Mouse (Mus musculus) MEL (cell line): ENCODE data around the gene Fyn. TPM values are rescaled to one million over a fixed set of nuclear protein-coding genes. Genes with fewer than 3 reads are reported as not detected.

Source experiments
- DNase-seq: peaks from one replicate; pipeline ENCODE4 v3.0.0; 2011; ENCODE audit warnings: low read depth, low spot score
- H3K27ac ChIP-seq: 2 replicates; pipeline ENCODE4 v1.5.1; 2012; ENCODE audit warnings: low read depth, mild to moderate bottlenecking, control low read depth, low read length, moderate library complexity; ENCODE audit not compliant: control insufficient read depth
- H3K27me3 ChIP-seq, 2 experiments: fragments of 150-350 bp in 1 of 2; sonication (generic) in 1 of 2; 2 replicates each; pipeline ENCODE4 v1.6.1; 2012; ENCODE audit warnings: low read length in 2 of 2, mild to moderate bottlenecking in 2 of 2, improper control_type of control experiment in 1 of 2, moderate library complexity in 1 of 2; ENCODE audit not compliant: insufficient read depth in 2 of 2, control insufficient read depth in 1 of 2
- H3K36me3 ChIP-seq, 2 experiments: 2 replicates each; pipeline ENCODE4 v1.6.1; 2012 to 2014; ENCODE audit warnings: low read length in 2 of 2, improper control_type of control experiment in 1 of 2, inconsistent platforms in 1 of 2, mild to moderate bottlenecking in 1 of 2; ENCODE audit not compliant: insufficient read depth in 2 of 2, control insufficient read depth in 1 of 2
- H3K4me1 ChIP-seq, 2 experiments: fragments of 150-350 bp in 1 of 2; sonication (generic) in 1 of 2; 2 replicates each; pipeline ENCODE4 v1.6.1; 2012; ENCODE audit warnings: low read length in 2 of 2, improper control_type of control experiment in 1 of 2, mild to moderate bottlenecking in 1 of 2; ENCODE audit not compliant: insufficient read depth in 2 of 2, control insufficient read depth in 1 of 2
- H3K4me3 ChIP-seq, 2 experiments: fragments of 150-350 bp in 1 of 2; sonication (generic) in 1 of 2; 2 replicates each; pipeline ENCODE4 v1.5.1; 2012; ENCODE audit warnings: low read depth in 2 of 2, low read length in 2 of 2, mild to moderate bottlenecking in 2 of 2, moderate library complexity in 2 of 2, control low read depth in 1 of 2, improper control_type of control experiment in 1 of 2; ENCODE audit not compliant: control insufficient read depth in 1 of 2, insufficient read depth in 1 of 2
- H3K79me2 ChIP-seq: 2 replicates; pipeline ENCODE4 v1.6.1; 2012; ENCODE audit warnings: mild to moderate bottlenecking, low read length, moderate library complexity; ENCODE audit not compliant: control insufficient read depth, poor library complexity, insufficient read depth
- H3K9ac ChIP-seq: 2 replicates; pipeline ENCODE4 v1.6.1; 2012; ENCODE audit warnings: low read depth, mild to moderate bottlenecking, control low read depth, low read length, moderate library complexity; ENCODE audit not compliant: control insufficient read depth, poor library complexity, severe bottlenecking
- H3K9me3 ChIP-seq: fragments of 150-350 bp; sonication (generic); replicated peaks from 2 replicates; pipeline ENCODE4 v1.6.1; 2012; ENCODE audit warnings: mild to moderate bottlenecking, low read length, improper control_type of control experiment, moderate library complexity; ENCODE audit not compliant: insufficient read depth
- CHD2 ChIP-seq: IDR thresholded peaks from 2 replicates; pipeline ENCODE4 v1.6.1; 2011; ENCODE audit warnings: low read length, improper control_type of control experiment
- CTCF ChIP-seq, 3 experiments: IDR thresholded peaks in 2 of 3; conservative IDR thresholded peaks in 1 of 3; 2 replicates each; pipeline ENCODE4 v1.5.1; 2011 to 2012; ENCODE audit warnings: low read length in 3 of 3, low read depth in 2 of 3, mild to moderate bottlenecking in 2 of 3, improper control_type of control experiment in 1 of 3, inconsistent platforms in 1 of 3, mixed read lengths in 1 of 3, moderate library complexity in 1 of 3; ENCODE audit not compliant: control insufficient read depth in 1 of 3, insufficient read depth in 1 of 3, poor library complexity in 1 of 3, severe bottlenecking in 1 of 3
- E2F4 ChIP-seq: IDR thresholded peaks from 2 replicates; pipeline ENCODE4 v1.6.1; 2011; ENCODE audit warnings: low read depth, low read length, improper control_type of control experiment, borderline replicate concordance
- ELF1 ChIP-seq: IDR thresholded peaks from 2 replicates; pipeline ENCODE4 v1.6.1; 2014; ENCODE audit warnings: low read depth, mild to moderate bottlenecking, inconsistent platforms, low read length, improper control_type of control experiment, moderate library complexity
- EP300 ChIP-seq, 2 experiments: IDR thresholded peaks; 2 replicates each; pipeline ENCODE4 v1.6.1; 2011; ENCODE audit warnings: improper control_type of control experiment in 2 of 2, low read length in 2 of 2, low read depth in 1 of 2, mild to moderate bottlenecking in 1 of 2
- GABPA ChIP-seq: IDR thresholded peaks from 2 replicates; pipeline ENCODE4 v1.6.1; 2012; ENCODE audit warnings: low read depth, mild to moderate bottlenecking, inconsistent platforms, low read length, improper control_type of control experiment, moderate library complexity
- HCFC1 ChIP-seq: IDR thresholded peaks from 2 replicates; pipeline ENCODE4 v1.6.1; 2012; ENCODE audit warnings: low read depth, mild to moderate bottlenecking, inconsistent platforms, low read length, improper control_type of control experiment, moderate library complexity
- MAFK ChIP-seq: IDR thresholded peaks from 2 replicates; pipeline ENCODE4 v1.6.1; 2011; ENCODE audit warnings: low read depth, mild to moderate bottlenecking, low read length, improper control_type of control experiment, borderline replicate concordance
- MAX ChIP-seq: IDR thresholded peaks from 2 replicates; pipeline ENCODE4 v1.6.1; 2011; ENCODE audit warnings: low read length, improper control_type of control experiment
- MEF2A ChIP-seq: IDR thresholded peaks from 2 replicates; pipeline ENCODE4 v1.6.1; 2014; ENCODE audit warnings: low read depth, mild to moderate bottlenecking, inconsistent platforms, low read length, improper control_type of control experiment; ENCODE audit not compliant: poor library complexity, insufficient replicate concordance, severe bottlenecking; ENCODE audit errors: extremely low read depth
- MYC ChIP-seq: IDR thresholded peaks from 2 replicates; pipeline ENCODE4 v1.6.1; 2011; ENCODE audit warnings: low read depth, mild to moderate bottlenecking, low read length, improper control_type of control experiment, moderate library complexity
- NRF1 ChIP-seq: IDR thresholded peaks from 2 replicates; pipeline ENCODE4 v1.6.1; 2014; ENCODE audit warnings: low read depth, mild to moderate bottlenecking, inconsistent platforms, low read length, improper control_type of control experiment, moderate library complexity; ENCODE audit not compliant: poor library complexity, insufficient read depth, severe bottlenecking
- POLR2AphosphoS5 ChIP-seq: IDR thresholded peaks from 2 replicates; pipeline ENCODE4 v1.6.1; 2012; ENCODE audit warnings: low read depth, borderline replicate concordance, mild to moderate bottlenecking, inconsistent platforms, low read length, moderate library complexity, mixed read lengths
- RAD21 ChIP-seq: IDR thresholded peaks from 2 replicates; pipeline ENCODE4 v1.6.1; 2011; ENCODE audit warnings: mild to moderate bottlenecking, low read depth, low read length, improper control_type of control experiment
- TAL1 ChIP-seq: IDR thresholded peaks from 2 replicates; pipeline ENCODE4 v1.6.1; 2012; ENCODE audit warnings: mild to moderate bottlenecking, inconsistent platforms, low read length, moderate library complexity, mixed read lengths
- TBP ChIP-seq: IDR thresholded peaks from 2 replicates; pipeline ENCODE4 v1.8.0; 2011; ENCODE audit warnings: low read depth, low read length, improper control_type of control experiment
- USF2 ChIP-seq, 2 experiments: IDR thresholded peaks; 2 replicates each; pipeline ENCODE4 v1.6.1; 2011 to 2012; ENCODE audit warnings: improper control_type of control experiment in 2 of 2, low read length in 2 of 2, borderline replicate concordance in 1 of 2, inconsistent platforms in 1 of 2, low read depth in 1 of 2, mild to moderate bottlenecking in 1 of 2; ENCODE audit not compliant: insufficient read depth in 1 of 2
- ZC3H11A ChIP-seq: IDR thresholded peaks from 2 replicates; pipeline ENCODE4 v1.6.1; 2012; ENCODE audit warnings: low read depth, mild to moderate bottlenecking, inconsistent platforms, low read length, improper control_type of control experiment
- ZKSCAN1 ChIP-seq: IDR thresholded peaks from 2 replicates; pipeline ENCODE4 v1.6.1; 2012; ENCODE audit warnings: low read depth, mild to moderate bottlenecking, inconsistent platforms, low read length, improper control_type of control experiment, moderate library complexity
- ZNF384 ChIP-seq: IDR thresholded peaks from 2 replicates; pipeline ENCODE4 v1.6.1; 2012; ENCODE audit warnings: low read depth, mild to moderate bottlenecking, inconsistent platforms, low read length, improper control_type of control experiment
- polyA plus RNA-seq, 2 experiments: library from polyadenylated mRNA; stranded (reverse) in 1 of 2; unstranded in 1 of 2; fragments of >175 nt in 1 of 2; fragments of >200 nt in 1 of 2; gene quantifications; 2 replicates each; pipeline versions ENCODE4 v1.2.1 to v1.2.4; 2012; ENCODE audit warnings: low replicate concordance in 2 of 2, low read depth in 1 of 2; ENCODE audit not compliant: insufficient read length in 2 of 2, insufficient read depth in 1 of 2, missing spikeins in 1 of 2
- total RNA-seq: library from RNA; depleted of rRNA; stranded (reverse); fragments of 300-350 nt; gene quantifications from 2 replicates; pipeline ENCODE4 v1.2.3, GENCODE M21; 2012

The Fyn gene
- total and polyA plus RNA-seq, 3 experiments, result 0.03 TPM; not detected in 2

- Histone ChIP-seq H3K4me3 (no peak overlapping the region), H3K79me2 (no peaks in the 10 kb centered on the region), H3K9ac (no peak overlapping the region), H3K4me1 (no peaks in the 10 kb centered on the region), H3K36me3 (no peaks in the 10 kb centered on the region), H3K27me3 (no peaks in the 10 kb centered on the region), H3K27ac (no peak overlapping the region), H3K9me3 (no peaks in the 10 kb centered on the region)
- no peak for DNase-seq
- no peak for TF ChIP-seq TAL1
- TF ChIP-seq MYC, result no peak
- no peak for TF ChIP-seq RAD21
- TF ChIP-seq GABPA, result no peak
- no peak for TF ChIP-seq ZC3H11A
- TF ChIP-seq HCFC1, result no peak
- TF ChIP-seq CHD2, result no peak
- TF ChIP-seq CTCF (IDR thresholded peaks at IDR 0.05 in 2 of 3, conservative IDR thresholded peaks at IDR 0.05 in 1 of 3; ENCODE audit: control insufficient read depth in 1 of 3, insufficient read depth in 1 of 3, low read depth in 2 of 3, low read length in 3 of 3, poor library complexity in 1 of 3, severe bottlenecking in 1 of 3), result no peak
- TF ChIP-seq USF2 (IDR thresholded peaks at IDR 0.05; ENCODE audit: borderline replicate concordance in 1 of 2, insufficient read depth in 1 of 2, low read depth in 1 of 2, low read length in 2 of 2), result no peak
- TF ChIP-seq TBP, result no peak
- TF ChIP-seq MEF2A, result no peak
- no peak for TF ChIP-seq POLR2AphosphoS5
- no peak for TF ChIP-seq E2F4
- no peak for TF ChIP-seq ELF1
- no peak for TF ChIP-seq ZKSCAN1
- no peak for TF ChIP-seq NRF1
- TF ChIP-seq ZNF384, result no peak
Measured at GRCm38 (mm10) chr10:39324291-39324690, 44.4 kb upstream of the Fyn start.

- no peak for DNase-seq
- Histone ChIP-seq H3K27ac (no peak overlapping the region), H3K36me3 (no peaks in the 10 kb centered on the region), H3K4me1 (no peaks in the 10 kb centered on the region), H3K4me3 (no peak overlapping the region), H3K79me2 (no peaks in the 10 kb centered on the region), H3K9ac (no peak overlapping the region), H3K9me3 (no peaks in the 10 kb centered on the region), H3K27me3 (no peaks in the 10 kb centered on the region)
- TF ChIP-seq MAX, result no peak
- TF ChIP-seq EP300 (IDR thresholded peaks at IDR 0.05; ENCODE audit: low read depth in 1 of 2, low read length in 2 of 2), result no peak
- TF ChIP-seq MAFK, result no peak
- no peak for TF ChIP-seq RAD21
- TF ChIP-seq GABPA, result no peak
Measured at GRCm38 (mm10) chr10:39328661-39329060, 40.0 kb upstream of the Fyn start.
